Mouse (Mus musculus): ENCODE data around the gene Ros1.

Ros1 gene

GRCm38 (mm10) chr10:52194957-52195852 lies at the start of gene Ros1:
Ros1 (minus strand) TSS chr10:52195244.
- in situ Hi-C loops (cut with MboI), result no loop called here

GRCm38 (mm10) chr10:52242680-52243323 lies 47.8 kb upstream of the Ros1 start:
- in situ Hi-C loops (cut with MboI), result loop anchor here (25.0 kb wide), 1 partner anchor 144 kb away; the partner anchor contains the start of genes Gopc and Nepn

GRCm38 (mm10) chr10:52242015-52242414 lies 47.0 kb upstream of the Ros1 start:
- in situ Hi-C loops (cut with MboI), result loop anchor here (25.0 kb wide), 1 partner anchor 145 kb away; the partner anchor contains the start of genes Gopc and Nepn

- in situ Hi-C loops (cut with MboI), result loop anchor here (25.0 kb wide), 1 partner anchor 152 kb away; the partner anchor contains the start of genes Gopc and Nepn
Measured at GRCm38 (mm10) chr10:52235461-52235860, 40.4 kb upstream of the Ros1 start.

GRCm38 (mm10) chr10:52234654-52234981 lies 39.6 kb upstream of the Ros1 start:
- in situ Hi-C loops (cut with MboI), result loop anchor here (25.0 kb wide), 1 partner anchor 153 kb away; the partner anchor contains the start of genes Gopc and Nepn

GRCm38 (mm10) chr10:52233969-52234653 lies 39.1 kb upstream of the Ros1 start:
- in situ Hi-C loops (cut with MboI), result loop anchor here (25.0 kb wide), 1 partner anchor 153 kb away; the partner anchor contains the start of genes Gopc and Nepn

GRCm38 (mm10) chr10:52233301-52233968 lies 38.4 kb upstream of the Ros1 start, which contains the start of gene Dcbld1:
Dcbld1 (plus strand) TSS chr10:52233619.
- in situ Hi-C loops (cut with MboI), result loop anchor here (25.0 kb wide), 1 partner anchor 154 kb away; the partner anchor contains the start of genes Gopc and Nepn

GRCm38 (mm10) chr10:52232196-52233176 lies 37.4 kb upstream of the Ros1 start:
- in situ Hi-C loops (cut with MboI), result loop anchor here (25.0 kb wide), 1 partner anchor 155 kb away; the partner anchor contains the start of genes Gopc and Nepn

- in situ Hi-C loops (cut with MboI), result no loop called here
Measured at GRCm38 (mm10) chr10:52219600-52219999, 24.6 kb upstream of the Ros1 start.

GRCm38 (mm10) chr10:52217564-52217934 lies 22.5 kb upstream of the Ros1 start:
- in situ Hi-C loops (cut with MboI), result no loop called here

- in situ Hi-C loops (cut with MboI), result no loop called here
Measured at GRCm38 (mm10) chr10:52216797-52217563, 21.9 kb upstream of the Ros1 start.

- in situ Hi-C loops (cut with MboI), result no loop called here
Measured at GRCm38 (mm10) chr10:52215267-52215818, 20.3 kb upstream of the Ros1 start.

GRCm38 (mm10) chr10:52204006-52204405 lies 9.0 kb upstream of the Ros1 start:
- in situ Hi-C loops (cut with MboI), result no loop called here

GRCm38 (mm10) chr10:52185900-52186299 lies 9.1 kb downstream of the Ros1 start:
- in situ Hi-C loops (cut with MboI), result no loop called here

GRCm38 (mm10) chr10:52182878-52183277 lies 12.2 kb downstream of the Ros1 start:
- in situ Hi-C loops (cut with MboI), result no loop called here

- in situ Hi-C loops (cut with MboI), result no loop called here
Measured at GRCm38 (mm10) chr10:52174376-52174775, 20.7 kb downstream of the Ros1 start.

GRCm38 (mm10) chr10:52170489-52170888 lies 24.6 kb downstream of the Ros1 start:
- in situ Hi-C loops (cut with MboI), result no loop called here

GRCm38 (mm10) chr10:52169841-52170240 lies 25.2 kb downstream of the Ros1 start:
- in situ Hi-C loops (cut with MboI), result no loop called here

GRCm38 (mm10) chr10:52165376-52165775 lies 29.7 kb downstream of the Ros1 start:
- in situ Hi-C loops (cut with MboI), result no loop called here

All from mature B cell (primary cell).